Mouse (Mus musculus): ENCODE data around the gene 2210016F16Rik. TPM values are rescaled to one million over a fixed set of nuclear protein-coding genes. Genes with fewer than 3 reads are reported as not detected.

The 2210016F16Rik gene
- polyA plus RNA-seq, 1 experiment from 2014 or later, result 31.4 TPM

DNA sequence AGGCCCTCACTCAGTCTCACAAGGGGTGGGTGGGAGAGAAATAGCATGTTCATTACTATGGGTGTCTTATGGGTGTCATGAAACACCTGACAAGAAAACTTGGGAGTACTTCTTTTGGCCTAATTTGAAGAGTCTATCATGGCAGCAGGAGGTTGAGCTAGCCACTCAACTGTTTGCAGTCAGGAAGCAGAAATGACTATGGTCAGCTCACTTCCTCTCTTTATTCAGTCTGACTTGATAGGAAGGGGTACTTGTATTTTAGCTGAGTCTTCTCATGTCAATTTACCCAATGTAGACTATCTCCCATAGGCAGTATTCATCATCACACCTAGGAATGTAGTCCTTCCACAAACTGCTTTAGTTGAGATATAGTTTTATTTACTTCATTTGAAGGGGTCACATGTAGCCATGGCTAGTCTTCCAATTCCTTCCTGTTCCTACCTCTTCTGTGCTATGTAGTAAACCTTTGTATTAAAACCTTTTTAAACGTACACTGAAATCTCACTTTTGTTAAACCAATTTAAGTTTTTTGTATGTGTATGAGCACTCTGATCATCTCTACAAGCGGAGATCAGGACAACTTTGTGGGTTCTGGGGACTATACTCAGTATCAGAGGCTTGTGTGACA is 4.4 kb upstream of the 2210016F16Rik start:
- Histone ChIP-seq H3K4me1 (ENCODE audit: control insufficient read depth, insufficient read depth, low read length) (no peaks in the 10 kb centered on the region), H3K27ac (ENCODE audit: low read depth, low read length) (no peak overlapping the region), H3K36me3 (ENCODE audit: control insufficient read depth, insufficient read depth, low read length) (peaks cover 12% of the 10 kb centered on the region), H3K9ac (ENCODE audit: low read depth, low read length) (no peak overlapping the region), H3K9me3 (replicated peaks; ENCODE audit: control insufficient read depth, low read length) (no peaks in the 10 kb centered on the region), H3K4me3 (ENCODE audit: low read depth, low read length) (no peak overlapping the region), H3K27me3 (ENCODE audit: control insufficient read depth, insufficient read depth, low read length) (no peaks in the 10 kb centered on the region), H3K4me2 (no peak overlapping the region)
- ATAC-seq (replicated peaks; ENCODE audit: insufficient number of reproducible peaks, low FRiP score, low TSS enrichment), result no peak
- WGBS (ENCODE audit: insufficient replicate concordance), result 75% methylated on average over 2 of the region's 2 CpGs

DNA sequence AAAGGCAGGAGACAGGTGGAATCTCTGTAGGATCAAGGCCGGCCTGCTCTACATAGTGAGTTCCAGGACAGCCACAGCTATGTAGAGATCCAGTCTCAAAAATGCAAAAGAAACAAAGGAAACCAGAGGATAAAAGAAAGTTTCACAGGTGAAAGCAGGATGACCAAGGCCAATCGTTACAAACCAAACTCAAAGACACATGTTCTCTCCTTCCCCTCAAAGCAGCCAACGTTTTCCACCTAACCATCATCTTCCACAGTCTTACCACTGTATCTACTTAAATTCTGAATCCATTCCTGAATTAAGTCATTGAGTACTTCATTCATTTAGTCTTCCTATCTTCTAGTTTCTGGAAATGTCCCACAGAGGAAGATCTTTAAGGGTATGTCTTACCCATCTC is 3.4 kb upstream of the 2210016F16Rik start:
- Histone ChIP-seq H3K27me3 (ENCODE audit: control insufficient read depth, insufficient read depth, low read length) (no peaks in the 10 kb centered on the region), H3K4me2 (no peak overlapping the region), H3K9me3 (replicated peaks; ENCODE audit: control insufficient read depth, low read length) (no peaks in the 10 kb centered on the region), H3K36me3 (ENCODE audit: control insufficient read depth, insufficient read depth, low read length) (peaks cover 9% of the 10 kb centered on the region), H3K9ac (ENCODE audit: low read depth, low read length) (no peak overlapping the region), H3K27ac (ENCODE audit: low read depth, low read length) (no peak overlapping the region), H3K4me3 (ENCODE audit: low read depth, low read length) (no peak overlapping the region), H3K4me1 (ENCODE audit: control insufficient read depth, insufficient read depth, low read length) (no peaks in the 10 kb centered on the region)
- ATAC-seq (replicated peaks; ENCODE audit: insufficient number of reproducible peaks, low FRiP score, low TSS enrichment), result no peak
- WGBS (ENCODE audit: insufficient replicate concordance), result 44% methylated on average over 3 of the region's 3 CpGs

DNA sequence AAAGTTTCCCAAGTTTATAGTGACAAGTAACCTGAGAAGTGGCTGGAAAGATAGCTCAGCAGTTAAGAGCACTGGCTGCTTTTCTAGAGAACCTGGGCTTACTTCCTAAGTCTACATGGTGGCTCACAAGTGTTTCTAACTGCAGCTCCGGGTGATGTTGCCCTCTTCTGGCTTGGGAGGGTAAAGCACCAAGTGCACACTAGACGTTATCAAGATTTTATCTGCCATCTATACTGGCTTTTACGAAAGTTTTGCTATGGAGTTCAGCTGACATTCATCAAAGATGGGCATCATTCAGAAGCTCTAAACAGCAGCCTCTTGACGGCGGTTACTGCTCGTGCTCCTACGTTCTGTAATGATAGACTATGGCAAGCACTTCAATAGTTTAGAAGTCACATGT is 2.9 kb upstream of the 2210016F16Rik start:
- Histone ChIP-seq H3K4me2 (no peak overlapping the region), H3K4me1 (ENCODE audit: control insufficient read depth, insufficient read depth, low read length) (no peaks in the 10 kb centered on the region), H3K9ac (ENCODE audit: low read depth, low read length) (no peak overlapping the region), H3K9me3 (replicated peaks; ENCODE audit: control insufficient read depth, low read length) (no peaks in the 10 kb centered on the region), H3K4me3 (ENCODE audit: low read depth, low read length) (no peak overlapping the region), H3K27ac (ENCODE audit: low read depth, low read length) (no peak overlapping the region), H3K36me3 (ENCODE audit: control insufficient read depth, insufficient read depth, low read length) (peaks cover 9% of the 10 kb centered on the region), H3K27me3 (ENCODE audit: control insufficient read depth, insufficient read depth, low read length) (no peaks in the 10 kb centered on the region)
- ATAC-seq (replicated peaks; ENCODE audit: insufficient number of reproducible peaks, low FRiP score, low TSS enrichment), result no peak
- WGBS (ENCODE audit: insufficient replicate concordance), result 12% methylated on average over 7 of the region's 7 CpGs

DNA sequence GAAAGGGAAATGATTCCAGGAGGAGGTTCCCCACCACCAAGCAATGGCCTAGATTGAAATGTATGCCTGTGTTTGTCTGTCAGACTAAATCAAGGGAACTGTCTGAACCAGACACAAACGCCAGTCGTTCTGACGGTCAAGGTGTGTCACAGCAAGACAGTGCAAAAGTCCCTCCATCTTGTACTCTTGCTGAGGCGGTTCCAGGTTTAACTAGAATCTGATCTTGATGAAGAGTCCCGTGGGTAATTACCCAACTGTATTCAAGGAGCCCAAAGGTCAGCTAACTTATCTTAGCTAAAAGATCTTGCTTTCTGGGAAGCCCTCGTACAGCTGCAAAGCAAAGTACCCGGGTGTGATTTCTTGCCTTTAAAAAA is 509 bp upstream of the 2210016F16Rik start:
- no peaks in the 10 kb centered on the region for H3K27me3 ChIP-seq (ENCODE audit: control insufficient read depth, insufficient read depth, low read length)
- H3K4me3 ChIP-seq (ENCODE audit: low read depth, low read length), result peak overlapping the region; percentile 66
- H3K9ac ChIP-seq (ENCODE audit: low read depth, low read length), result peak overlapping the region; percentile 83
- no peaks in the 10 kb centered on the region for H3K4me1 ChIP-seq (ENCODE audit: control insufficient read depth, insufficient read depth, low read length)
- no peak overlapping the region for H3K27ac ChIP-seq (ENCODE audit: low read depth, low read length)
- no peak for ATAC-seq (replicated peaks; ENCODE audit: insufficient number of reproducible peaks, low FRiP score, low TSS enrichment)
- peaks cover 22% of the 10 kb centered on the region for H3K36me3 ChIP-seq (ENCODE audit: control insufficient read depth, insufficient read depth, low read length)
- peak overlapping the region; percentile 88 for H3K4me2 ChIP-seq
- peaks cover 10% of the 10 kb centered on the region for H3K9me3 ChIP-seq (replicated peaks; ENCODE audit: control insufficient read depth, low read length)
- WGBS (ENCODE audit: insufficient replicate concordance), result 85% methylated on average over 7 of the region's 7 CpGs

DNA sequence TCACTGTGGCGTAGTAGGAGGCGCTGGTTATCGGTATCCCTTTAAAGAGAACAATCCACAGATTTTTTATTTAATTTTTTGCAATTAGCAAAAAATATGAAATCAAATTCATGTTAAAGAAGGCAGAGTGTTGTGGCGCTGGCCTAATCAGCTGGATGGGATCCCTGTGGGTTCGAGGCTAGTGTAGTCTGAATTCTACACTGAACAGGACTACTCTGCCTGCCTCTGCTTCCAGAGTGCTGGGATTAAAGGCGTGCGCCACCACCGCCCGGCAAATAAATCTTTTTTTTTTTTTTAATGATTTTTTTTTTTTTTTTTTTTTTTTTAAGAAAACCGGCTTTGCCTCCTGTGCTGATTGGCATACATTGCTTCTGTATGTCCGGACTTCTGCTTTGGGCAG is 654 bp downstream of the 2210016F16Rik start:
- H3K9me3 ChIP-seq (replicated peaks; ENCODE audit: control insufficient read depth, low read length), result peaks cover 11% of the 10 kb centered on the region
- H3K27ac ChIP-seq (ENCODE audit: low read depth, low read length), result no peak overlapping the region
- peak overlapping the region; percentile 66 for H3K4me3 ChIP-seq (ENCODE audit: low read depth, low read length)
- WGBS (ENCODE audit: insufficient replicate concordance), result 51% methylated on average over 11 of the region's 11 CpGs
- peak overlapping the region; percentile 88 for H3K4me2 ChIP-seq
- peak overlapping the region; percentile 83 for H3K9ac ChIP-seq (ENCODE audit: low read depth, low read length)
- ATAC-seq (replicated peaks; ENCODE audit: insufficient number of reproducible peaks, low FRiP score, low TSS enrichment), result no peak
- no peaks in the 10 kb centered on the region for H3K27me3 ChIP-seq (ENCODE audit: control insufficient read depth, insufficient read depth, low read length)
- H3K4me1 ChIP-seq (ENCODE audit: control insufficient read depth, insufficient read depth, low read length), result no peaks in the 10 kb centered on the region
- peaks cover 24% of the 10 kb centered on the region for H3K36me3 ChIP-seq (ENCODE audit: control insufficient read depth, insufficient read depth, low read length)

DNA sequence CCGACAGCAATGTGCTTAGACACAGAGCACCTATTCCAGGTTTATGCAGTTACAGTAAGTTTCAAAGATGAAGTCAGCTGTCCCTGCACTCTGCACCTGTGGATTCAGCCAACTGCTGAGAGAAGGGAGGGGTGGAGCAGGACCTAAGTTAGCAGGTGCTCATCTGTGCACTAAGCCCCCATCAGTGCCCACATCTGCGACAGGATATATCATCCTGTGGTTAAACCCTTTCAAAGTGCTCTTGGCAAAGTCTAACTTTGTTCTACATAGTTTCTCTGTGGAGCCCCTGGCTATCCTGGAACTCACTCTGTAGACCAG is 11.9 kb downstream of the 2210016F16Rik start:
- Histone ChIP-seq H3K9me3 (replicated peaks; ENCODE audit: control insufficient read depth, low read length) (no peaks in the 10 kb centered on the region), H3K4me1 (ENCODE audit: control insufficient read depth, insufficient read depth, low read length) (no peaks in the 10 kb centered on the region), H3K4me3 (ENCODE audit: low read depth, low read length) (no peak overlapping the region), H3K9ac (ENCODE audit: low read depth, low read length) (no peak overlapping the region), H3K36me3 (ENCODE audit: control insufficient read depth, insufficient read depth, low read length) (no peaks in the 10 kb centered on the region), H3K4me2 (no peak overlapping the region), H3K27ac (ENCODE audit: low read depth, low read length) (no peak overlapping the region), H3K27me3 (ENCODE audit: control insufficient read depth, insufficient read depth, low read length) (no peaks in the 10 kb centered on the region)
- 77% methylated on average over 2 of the region's 2 CpGs for WGBS (ENCODE audit: insufficient replicate concordance)
- no peak for ATAC-seq (replicated peaks; ENCODE audit: insufficient number of reproducible peaks, low FRiP score, low TSS enrichment)

DNA sequence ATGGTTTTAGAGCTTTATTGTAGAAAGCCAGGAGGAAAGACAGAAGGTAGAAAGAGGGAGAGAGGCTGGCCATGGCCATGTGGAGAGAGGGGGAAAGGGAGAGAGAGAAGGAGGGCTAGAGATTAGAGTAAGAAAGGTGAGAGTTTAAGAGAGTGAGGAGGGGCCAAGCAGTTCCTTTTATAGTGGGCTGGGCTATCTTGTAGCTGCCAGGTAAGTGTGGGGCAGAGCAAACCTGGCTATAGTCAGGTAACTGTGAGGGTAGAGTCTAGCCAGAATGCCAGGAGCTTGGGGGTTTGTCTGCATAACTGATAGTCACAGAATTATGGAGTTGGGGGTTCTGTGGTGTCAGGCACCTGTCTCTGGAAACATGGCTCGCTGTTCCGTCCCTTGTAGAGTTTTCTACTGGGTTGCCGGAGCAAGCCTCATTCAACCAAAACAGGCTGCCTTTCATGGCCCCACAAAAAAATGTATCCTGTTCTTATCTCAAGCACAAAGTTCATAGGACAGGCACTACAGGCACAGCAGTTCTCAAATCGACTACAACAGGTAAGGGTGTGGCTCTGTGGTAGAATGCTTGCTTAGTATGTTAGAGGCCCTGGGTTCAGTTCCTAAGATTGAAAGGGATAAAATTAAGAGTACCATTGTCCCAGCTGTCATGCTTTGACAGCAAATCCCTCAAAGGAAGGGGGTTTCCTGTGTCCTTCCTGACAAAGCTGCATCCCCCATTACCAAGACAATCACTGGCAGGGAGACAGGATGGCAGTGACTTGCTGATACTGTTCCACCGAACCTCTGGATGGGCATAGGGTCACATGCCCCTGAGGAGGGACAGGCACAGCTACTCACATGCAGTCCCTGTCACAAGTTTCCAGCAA is 12.5 kb downstream of the 2210016F16Rik start:
- Histone ChIP-seq H3K4me1 (ENCODE audit: control insufficient read depth, insufficient read depth, low read length) (no peaks in the 10 kb centered on the region), H3K4me2 (no peak overlapping the region), H3K9me3 (replicated peaks; ENCODE audit: control insufficient read depth, low read length) (no peaks in the 10 kb centered on the region), H3K4me3 (ENCODE audit: low read depth, low read length) (no peak overlapping the region), H3K27ac (ENCODE audit: low read depth, low read length) (no peak overlapping the region), H3K27me3 (ENCODE audit: control insufficient read depth, insufficient read depth, low read length) (no peaks in the 10 kb centered on the region), H3K36me3 (ENCODE audit: control insufficient read depth, insufficient read depth, low read length) (no peaks in the 10 kb centered on the region), H3K9ac (ENCODE audit: low read depth, low read length) (no peak overlapping the region)
- no peak for ATAC-seq (replicated peaks; ENCODE audit: insufficient number of reproducible peaks, low FRiP score, low TSS enrichment)
- WGBS (ENCODE audit: insufficient replicate concordance), result 79% methylated on average over 5 of the region's 5 CpGs

DNA sequence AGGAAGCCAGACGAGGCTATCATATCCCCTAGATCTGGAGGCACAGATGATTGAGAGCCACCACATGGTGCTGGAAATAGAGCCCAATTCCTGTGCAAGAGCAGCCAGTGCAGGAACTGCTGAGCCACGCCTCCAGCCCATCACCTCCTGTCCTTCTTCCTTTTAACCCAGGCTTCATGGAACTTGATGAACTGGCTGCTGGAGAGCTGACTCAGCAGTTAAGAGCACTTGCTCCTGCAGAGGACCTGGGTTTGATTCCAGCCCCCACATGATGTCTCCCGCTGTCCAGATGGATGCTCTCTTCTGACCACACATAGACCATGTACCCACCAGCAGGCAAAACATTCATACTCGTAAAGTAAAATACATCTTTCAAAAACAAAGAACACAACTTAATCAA is 16.2 kb downstream of the 2210016F16Rik start:
- no peaks in the 10 kb centered on the region for H3K9me3 ChIP-seq (replicated peaks; ENCODE audit: control insufficient read depth, low read length)
- no peaks in the 10 kb centered on the region for H3K27me3 ChIP-seq (ENCODE audit: control insufficient read depth, insufficient read depth, low read length)
- WGBS (ENCODE audit: insufficient replicate concordance), result 58% methylated on average over 4 of the region's 4 CpGs
- H3K4me2 ChIP-seq, result no peak overlapping the region
- no peak overlapping the region for H3K9ac ChIP-seq (ENCODE audit: low read depth, low read length)
- no peak for ATAC-seq (replicated peaks; ENCODE audit: insufficient number of reproducible peaks, low FRiP score, low TSS enrichment)
- H3K4me3 ChIP-seq (ENCODE audit: low read depth, low read length), result no peak overlapping the region
- no peaks in the 10 kb centered on the region for H3K36me3 ChIP-seq (ENCODE audit: control insufficient read depth, insufficient read depth, low read length)
- H3K27ac ChIP-seq (ENCODE audit: low read depth, low read length), result no peak overlapping the region
- no peaks in the 10 kb centered on the region for H3K4me1 ChIP-seq (ENCODE audit: control insufficient read depth, insufficient read depth, low read length)

DNA sequence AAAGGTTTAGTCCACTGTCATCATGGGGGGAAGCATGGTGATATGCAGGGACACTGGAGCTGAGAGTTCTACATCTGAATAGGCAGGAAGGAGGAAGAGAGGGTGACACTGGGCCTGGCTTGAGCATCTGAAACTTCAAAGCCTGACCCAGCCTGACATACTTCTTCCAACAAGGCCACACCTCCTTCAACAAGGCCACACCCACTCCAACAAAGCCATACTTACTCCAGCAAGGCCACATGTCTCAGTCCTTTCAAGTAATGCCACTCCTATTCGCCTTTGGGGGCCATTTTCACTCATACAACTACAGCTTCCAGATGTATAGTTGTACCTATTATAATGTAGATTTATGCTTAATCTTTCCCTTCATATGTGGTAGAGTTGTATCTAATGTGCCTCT is 17.4 kb downstream of the 2210016F16Rik start:
- no peak overlapping the region for H3K4me3 ChIP-seq (ENCODE audit: low read depth, low read length)
- ATAC-seq (replicated peaks; ENCODE audit: insufficient number of reproducible peaks, low FRiP score, low TSS enrichment), result no peak
- H3K9ac ChIP-seq (ENCODE audit: low read depth, low read length), result no peak overlapping the region
- H3K27me3 ChIP-seq (ENCODE audit: control insufficient read depth, insufficient read depth, low read length), result no peaks in the 10 kb centered on the region
- H3K4me2 ChIP-seq, result no peak overlapping the region
- H3K9me3 ChIP-seq (replicated peaks; ENCODE audit: control insufficient read depth, low read length), result no peaks in the 10 kb centered on the region
- H3K36me3 ChIP-seq (ENCODE audit: control insufficient read depth, insufficient read depth, low read length), result no peaks in the 10 kb centered on the region
- H3K4me1 ChIP-seq (ENCODE audit: control insufficient read depth, insufficient read depth, low read length), result no peaks in the 10 kb centered on the region
- WGBS (ENCODE audit: insufficient replicate concordance), result 60% methylated on average over 1 of the region's 1 CpGs
- no peak overlapping the region for H3K27ac ChIP-seq (ENCODE audit: low read depth, low read length)
